Mouse (Mus musculus) kidney, postnatal 0 days (tissue): ENCODE data around the gene Sstr3. TPM values are rescaled to one million over a fixed set of nuclear protein-coding genes. Genes with fewer than 3 reads are reported as not detected.

Experiments
- ATAC-seq: fragments of 200-750 bp; cut with Nextera tagmentation; replicated peaks from 2 replicates; pipeline ENCODE4 v1.8.0; 2017; ENCODE audit warnings: low read depth, moderate number of reproducible peaks, moderate TSS enrichment, moderate library complexity; ENCODE audit not compliant: low FRiP score
- DNase-seq: peaks from one replicate; pipeline ENCODE4 v3.0.0-alpha.2; 2016; ENCODE audit warnings: low spot score
- H3K27ac ChIP-seq: fragments of 300-500 bp; sonication (generic); 2 replicates; pipeline ENCODE4 v1.5.1; 2014; ENCODE audit warnings: mild to moderate bottlenecking
- H3K27me3 ChIP-seq: fragments of 300-500 bp; sonication (generic); 2 replicates; pipeline ENCODE4 v1.6.1; 2014; ENCODE audit warnings: low read length, mixed read lengths; ENCODE audit not compliant: insufficient read depth
- H3K36me3 ChIP-seq: fragments of 300-500 bp; sonication (generic); 2 replicates; pipeline ENCODE4 v1.6.1; 2014; ENCODE audit warnings: low read length, mixed read lengths; ENCODE audit not compliant: insufficient read depth
- H3K4me1 ChIP-seq: fragments of 300-500 bp; sonication (generic); replicated peaks from 2 replicates; pipeline ENCODE4 v1.6.1; 2014; ENCODE audit warnings: antibody characterized with exemption, low read length, mixed read lengths; ENCODE audit not compliant: insufficient read depth
- H3K4me2 ChIP-seq: fragments of 300-500 bp; sonication (generic); 2 replicates; pipeline ENCODE4 v1.6.1; 2014; ENCODE audit warnings: mild to moderate bottlenecking, low read length, moderate library complexity, mixed read lengths
- H3K4me3 ChIP-seq: fragments of 300-500 bp; sonication (generic); replicated peaks from 2 replicates; pipeline ENCODE4 v1.5.1; 2014; ENCODE audit warnings: low read depth, low read length
- H3K9ac ChIP-seq: fragments of 300-500 bp; sonication (generic); 2 replicates; pipeline ENCODE4 v1.6.1; 2014; ENCODE audit warnings: low read depth, low read length
- H3K9me3 ChIP-seq: fragments of 300-500 bp; sonication (generic); replicated peaks from 2 replicates; pipeline ENCODE4 v1.6.1; 2016; ENCODE audit warnings: low read length, inconsistent platforms, mixed read lengths
- CTCF ChIP-seq: IDR thresholded peaks from 2 replicates; pipeline ENCODE4 v1.5.1; 2016; ENCODE audit warnings: antibody characterized with exemption, low read depth, mild to moderate bottlenecking, moderate library complexity
- WGBS: fragments of 180-500 bp; shearing (Covaris S2); extraction: QIAGEN DNeasy Blood & Tissue Kit; methylation state at CpG from one replicate; pipeline ENCODE4 v1.1.7; 2014; 5-methylcytosine and 5-hydroxymethylcytosine counted together
- polyA plus RNA-seq: library from polyadenylated mRNA; unstranded; fragments of >200 nt; fragmentation: Nextera tagmentation; extraction: Ambion mirVana; gene quantifications from 2 replicates; pipeline ENCODE4 v1.2.1, GENCODE M21; 2015

Gene Sstr3
- polyA plus RNA-seq, 1 experiment from 2014 or later = 0.28 TPM

GRCm38 (mm10) chr15:78542767-78543303 lies 1.6 kb downstream of the Sstr3 start:
- Histone ChIP-seq H3K4me3 (no peak overlapping the region), H3K9ac (no peak overlapping the region), H3K36me3 (no peaks in the 10 kb centered on the region), H3K4me2 (no peak overlapping the region), H3K27ac (no peak overlapping the region), H3K9me3 (no peaks in the 10 kb centered on the region), H3K27me3 (no peaks in the 10 kb centered on the region), H3K4me1 (no peaks in the 10 kb centered on the region; the same call in 1 of the 2 replicates)
- ATAC-seq = no peak
- WGBS = 53% methylated on average over 7 of the region's 7 CpGs
- DNase-seq = no peak
- TF ChIP-seq CTCF = no peak

DNA sequence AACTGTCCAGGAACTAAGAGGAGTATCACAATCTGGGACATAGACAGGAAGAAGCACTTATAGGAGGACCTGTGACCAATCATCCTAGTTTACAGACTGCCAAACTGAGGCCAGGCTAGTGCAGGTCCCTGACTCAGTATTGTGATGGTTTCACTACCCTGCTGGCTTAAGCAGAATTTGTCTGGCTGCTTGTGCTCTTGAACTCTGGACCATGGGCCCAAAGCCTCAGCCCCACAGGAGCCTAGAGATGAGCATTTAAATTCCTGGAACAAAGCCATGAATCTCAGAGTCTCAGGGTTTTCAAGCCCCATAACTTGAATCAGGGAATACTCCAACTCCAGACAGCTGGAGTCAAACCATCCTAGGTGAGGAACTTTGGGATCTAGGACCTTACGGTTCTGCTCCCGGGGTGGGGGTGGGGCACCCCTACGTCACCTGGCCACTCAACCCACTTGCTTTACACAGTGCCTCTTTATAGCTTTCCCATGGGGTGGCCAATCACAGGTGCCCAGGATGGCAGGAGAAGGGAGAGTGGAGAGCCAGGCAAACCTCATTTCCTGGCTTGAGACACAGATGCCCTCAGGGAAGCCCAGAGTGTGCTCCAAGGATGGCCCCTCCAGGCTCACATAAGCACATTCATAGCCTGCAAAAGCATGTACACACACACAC lies 2.3 kb downstream of the Sstr3 start:
- H3K4me1 ChIP-seq = no peaks in the 10 kb centered on the region; the same call in 1 of the 2 replicates
- 62% methylated on average over 3 of the region's 3 CpGs for WGBS
- no peaks in the 10 kb centered on the region for H3K36me3 ChIP-seq
- ATAC-seq (no peak), DNase-seq (no peak)
- TF ChIP-seq CTCF = no peak
- no peaks in the 10 kb centered on the region for H3K9me3 ChIP-seq
- H3K27ac ChIP-seq = no peak overlapping the region
- H3K4me2 ChIP-seq = no peak overlapping the region
- no peak overlapping the region for H3K9ac ChIP-seq
- no peaks in the 10 kb centered on the region for H3K27me3 ChIP-seq
- no peak overlapping the region for H3K4me3 ChIP-seq

GRCm38 (mm10) chr15:78541606-78542005 lies 2.9 kb downstream of the Sstr3 start:
- no peak overlapping the region for H3K9ac ChIP-seq
- no peaks in the 10 kb centered on the region; the same call in 1 of the 2 replicates for H3K4me1 ChIP-seq
- no peak overlapping the region for H3K4me3 ChIP-seq
- H3K27me3 ChIP-seq = no peaks in the 10 kb centered on the region
- DNase-seq = no peak
- no peaks in the 10 kb centered on the region for H3K36me3 ChIP-seq
- WGBS = 36% methylated on average over 3 of the region's 3 CpGs
- H3K9me3 ChIP-seq = no peaks in the 10 kb centered on the region
- H3K27ac ChIP-seq = no peak overlapping the region
- H3K4me2 ChIP-seq = no peak overlapping the region
- ATAC-seq = no peak
- TF ChIP-seq CTCF = no peak

DNA sequence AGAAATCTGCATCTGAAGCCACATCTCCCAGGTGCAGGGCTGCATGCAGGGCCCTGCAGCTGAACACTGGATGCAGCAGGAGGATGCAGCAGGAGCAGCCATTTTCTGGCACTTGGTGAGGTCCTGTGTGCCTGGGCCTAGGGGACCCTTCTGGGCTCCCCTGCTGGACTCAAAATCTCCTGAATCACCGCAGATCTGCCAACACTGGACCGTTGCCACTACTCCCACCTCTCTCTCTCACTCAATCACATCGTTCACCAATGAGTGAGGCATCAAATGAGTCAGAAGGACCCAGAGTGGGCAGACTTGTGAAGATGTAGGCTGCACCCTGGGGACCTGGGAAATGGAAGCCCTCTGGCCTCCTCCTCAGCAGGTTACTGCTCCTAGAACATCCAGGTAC lies 3.4 kb downstream of the Sstr3 start:
- no peak overlapping the region for H3K4me2 ChIP-seq
- no peaks in the 10 kb centered on the region for H3K36me3 ChIP-seq
- no peak for ATAC-seq
- no peak overlapping the region for H3K27ac ChIP-seq
- H3K27me3 ChIP-seq = no peaks in the 10 kb centered on the region
- H3K4me3 ChIP-seq = no peak overlapping the region
- 61% methylated on average over 3 of the region's 3 CpGs for WGBS
- no peak for TF ChIP-seq CTCF
- DNase-seq = no peak
- no peak overlapping the region for H3K9ac ChIP-seq
- H3K9me3 ChIP-seq = no peaks in the 10 kb centered on the region
- no peaks in the 10 kb centered on the region; the same call in 1 of the 2 replicates for H3K4me1 ChIP-seq

DNA sequence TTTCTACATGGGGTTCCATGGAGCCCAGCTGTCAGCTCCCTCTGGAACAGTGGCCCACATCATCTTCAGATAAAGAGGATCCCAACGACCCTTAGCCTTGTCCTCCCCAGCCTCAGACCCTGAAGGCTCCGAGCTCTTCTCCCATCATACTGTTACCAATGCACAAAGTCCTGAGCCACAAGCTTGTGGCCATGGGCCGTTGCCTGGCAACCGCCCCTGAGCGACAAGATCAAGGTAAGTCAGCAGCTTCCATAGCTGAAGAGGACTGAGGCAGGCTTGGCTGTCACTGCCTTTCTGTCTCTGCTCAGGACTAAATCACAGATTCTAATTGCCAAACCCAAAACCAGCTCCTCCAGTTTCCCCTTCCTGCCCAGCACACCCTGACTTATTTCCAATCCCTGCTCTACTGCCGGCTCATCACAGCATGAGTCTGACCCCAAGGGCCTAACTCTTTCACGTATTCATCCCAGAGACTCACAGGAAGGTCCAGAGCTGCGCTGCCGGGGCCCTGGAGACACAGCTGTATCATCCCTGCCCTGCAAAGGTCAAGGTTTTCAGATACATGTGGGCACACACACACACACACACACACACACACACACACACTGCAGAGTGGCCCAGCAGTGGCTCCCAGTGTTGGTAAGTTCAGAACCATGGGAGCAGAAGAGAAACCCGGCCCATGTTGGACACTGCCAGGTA lies 8.6 kb downstream of the Sstr3 start:
- no peak overlapping the region for H3K9ac ChIP-seq
- ATAC-seq = no peak
- WGBS = 65% methylated on average over 10 of the region's 10 CpGs
- no peaks in the 10 kb centered on the region for H3K27me3 ChIP-seq
- no peaks in the 10 kb centered on the region for H3K9me3 ChIP-seq
- DNase-seq = no peak
- TF ChIP-seq CTCF = no peak
- H3K4me2 ChIP-seq = no peak overlapping the region
- H3K36me3 ChIP-seq = no peaks in the 10 kb centered on the region
- H3K4me3 ChIP-seq = no peak overlapping the region
- peaks cover 7% of the 10 kb centered on the region for H3K4me1 ChIP-seq
- no peak overlapping the region for H3K27ac ChIP-seq

- no peak overlapping the region for H3K27ac ChIP-seq
- no peaks in the 10 kb centered on the region for H3K9me3 ChIP-seq
- no peaks in the 10 kb centered on the region for H3K36me3 ChIP-seq
- 55% methylated on average over 10 of the region's 10 CpGs for WGBS
- DNase-seq (no peak), ATAC-seq (no peak)
- no peaks in the 10 kb centered on the region for H3K27me3 ChIP-seq
- H3K9ac ChIP-seq = no peak overlapping the region
- no peak for TF ChIP-seq CTCF
- H3K4me3 ChIP-seq = no peak overlapping the region
- H3K4me1 ChIP-seq = peaks cover 22% of the 10 kb centered on the region
- H3K4me2 ChIP-seq = no peak overlapping the region
These were observed 11.1 kb downstream of the Sstr3 start for GRCm38 (mm10) chr15:78533346-78533835.
